8 mouse cellular contexts compared by ENCODE assay signal in the genomic region with DNA sequence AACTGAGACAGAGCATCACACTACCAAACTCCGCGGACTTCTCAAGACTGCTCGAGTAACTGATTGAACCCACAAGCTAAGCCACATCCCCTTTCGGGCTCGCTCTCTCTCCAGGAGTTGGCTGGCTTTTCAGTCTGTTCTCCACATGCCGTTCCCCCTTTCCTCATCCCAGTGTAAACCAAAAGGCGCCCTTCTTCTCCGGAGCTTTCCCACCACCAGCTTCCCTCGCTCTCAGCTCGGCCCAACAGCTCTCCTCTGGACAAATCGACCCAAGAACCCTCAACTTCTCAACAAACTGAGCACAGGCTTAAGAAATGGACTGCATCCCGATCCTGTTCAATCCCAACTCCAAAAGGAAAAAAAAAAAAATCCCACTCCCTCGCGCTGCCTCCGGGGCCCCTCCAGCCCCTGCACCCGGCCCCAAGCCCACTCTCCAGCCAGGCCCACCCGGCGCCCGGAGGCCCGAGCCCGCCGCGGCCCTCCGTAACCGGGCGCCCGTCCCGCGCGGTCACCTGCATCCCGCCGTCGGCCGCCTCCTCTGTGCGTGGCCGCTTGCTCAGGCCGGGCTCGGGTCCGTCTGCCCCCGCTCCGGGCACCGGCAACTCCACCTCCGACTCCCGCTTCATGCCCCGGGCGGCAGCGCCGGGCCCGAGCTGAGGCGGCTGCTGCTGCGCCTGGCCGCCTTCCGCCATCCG. TPM values are rescaled to one million over a fixed set of nuclear protein-coding genes. Genes with fewer than 3 reads are reported as not detected.
DNase-seq lines count a peak whose midpoint lies in the region; ATAC-seq and TF ChIP-seq lines count a peak whose summit lies in the region.

No protein-coding gene starts in this region.

- H3K4me3 ChIP-seq in intestine, postnatal 0 days (ENCODE audit: low read depth, low read length): peak overlapping the region; percentile 82
- peak overlapping the region; percentile 78 for H3K4me3 ChIP-seq in liver, embryonic 11.5 days (ENCODE audit: low read depth, low read length)
- peak overlapping the region; percentile 91 for H3K4me3 ChIP-seq in neural tube, embryonic 12.5 days

- no peaks in the 10 kb centered on the region for H3K27me3 ChIP-seq in intestine, postnatal 0 days (replicated peaks; ENCODE audit: control insufficient read depth, insufficient read depth, low read length)
- peaks cover 10% of the 10 kb centered on the region for H3K27me3 ChIP-seq in liver, embryonic 11.5 days (replicated peaks; ENCODE audit: control insufficient read depth, insufficient read depth, low read length)
- H3K27me3 ChIP-seq in neural tube, embryonic 12.5 days (replicated peaks): no peaks in the 10 kb centered on the region

- peak overlapping the region; percentile 98 for H3K27ac ChIP-seq in intestine, postnatal 0 days (ENCODE audit: low read depth, low read length)
- H3K27ac ChIP-seq in liver, embryonic 11.5 days (ENCODE audit: low read depth, low read length): peak overlapping the region; percentile 90
- H3K27ac ChIP-seq in neural tube, embryonic 12.5 days: peak overlapping the region; percentile 99

- peak; percentile 17 for ATAC-seq in intestine, postnatal 0 days
- ATAC-seq in liver, embryonic 11.5 days (replicated peaks; ENCODE audit: low FRiP score): peak; percentile 11; the same call in 1 of the 2 replicates
- peak; percentile 61 for ATAC-seq in neural tube, embryonic 12.5 days (ENCODE audit: low FRiP score, low read depth)
- ATAC-seq in erythroid progenitor cell, adult 5-6 weeks (replicated peaks; ENCODE audit: low FRiP score, poor library complexity, severe bottlenecking): no peak

- peak; percentile 20 to 21 for DNase-seq in urinary bladder, adult 18-20 months (ENCODE audit: low spot score in 2 of 2)
- no peak for DNase-seq in urinary bladder, postnatal 10 days (ENCODE audit: low spot score)
- peak; percentile 67 for DNase-seq in embryo, embryonic 11 days
- peak; percentile 96 for DNase-seq in heart, adult 11 months
- peak; percentile 58 for DNase-seq in liver, embryonic 11.5 days (ENCODE audit: low spot score)

- H3K4me2 ChIP-seq in intestine, postnatal 0 days (replicated peaks; ENCODE audit: low read depth): peak overlapping the region; percentile 85
- H3K4me2 ChIP-seq in liver, embryonic 11.5 days: peak overlapping the region; percentile 94
- H3K4me2 ChIP-seq in neural tube, embryonic 12.5 days (replicated peaks): peak overlapping the region; percentile 69

- H3K36me3 ChIP-seq in intestine, postnatal 0 days (ENCODE audit: control insufficient read depth, insufficient read depth): no peaks in the 10 kb centered on the region
- H3K36me3 ChIP-seq in liver, embryonic 11.5 days (ENCODE audit: control insufficient read depth, insufficient read depth, low read length): no peaks in the 10 kb centered on the region
- no peaks in the 10 kb centered on the region for H3K36me3 ChIP-seq in neural tube, embryonic 12.5 days

- H3K9me3 ChIP-seq in intestine, postnatal 0 days (ENCODE audit: control insufficient read depth): no peaks in the 10 kb centered on the region
- H3K9me3 ChIP-seq in liver, embryonic 11.5 days (ENCODE audit: control insufficient read depth, low read length): no peaks in the 10 kb centered on the region
- no peaks in the 10 kb centered on the region for H3K9me3 ChIP-seq in neural tube, embryonic 12.5 days

- peak overlapping the region; percentile 93 for H3K9ac ChIP-seq in intestine, postnatal 0 days (ENCODE audit: low read depth, low read length)
- H3K9ac ChIP-seq in liver, embryonic 11.5 days (ENCODE audit: low read depth, low read length): peak overlapping the region; percentile 79
- peak overlapping the region; percentile 98 for H3K9ac ChIP-seq in neural tube, embryonic 12.5 days

- 0 out of 2 replicates have a peak, but pooled peaks cover 6% of the 10 kb centered on the region for H3K4me1 ChIP-seq in intestine, postnatal 0 days (replicated peaks; ENCODE audit: control insufficient read depth, insufficient read depth, low read length)
- peaks cover 32% of the 10 kb centered on the region for H3K4me1 ChIP-seq in liver, embryonic 11.5 days (replicated peaks; ENCODE audit: control insufficient read depth, insufficient read depth, low read length)
- peaks cover 19% of the 10 kb centered on the region for H3K4me1 ChIP-seq in neural tube, embryonic 12.5 days

- WGBS in intestine, postnatal 0 days: under 1% methylated on average over 52 of the region's 54 CpGs
- WGBS in liver, embryonic 11.5 days: under 1% methylated on average over 54 of the region's 54 CpGs
- WGBS in neural tube, embryonic 12.5 days: under 1% methylated on average over 54 of the region's 54 CpGs

- 0 out of 2 replicates have a peak, but pooled peaks have one; percentile 1 for TF ChIP-seq CTCF in intestine, postnatal 0 days (IDR thresholded peaks at IDR 0.05; ENCODE audit: low read depth)

RNA-seq across cellular contexts. Expression of gene Rbfox2, which starts 0.8 kb away (rescaled TPM):
- 16.8 and 20.3 TPM in 2 replicates for polyA plus RNA-seq in intestine, postnatal 0 days (2015; fragmentation: Nextera tagmentation; extraction: Ambion mirVana)
- polyA plus RNA-seq in liver, embryonic 11.5 days (2014; fragmentation: Nextera tagmentation; extraction: Ambion mirVana): 24.3 and 26.6 TPM in 2 replicates
- 148 and 159 TPM in 2 replicates for polyA plus RNA-seq in neural tube, embryonic 12.5 days (2016; fragmentation: Nextera tagmentation; extraction: Ambion mirVana)
- total RNA-seq in erythroid progenitor cell, adult 5-6 weeks (2015; ENCODE audit: low replicate concordance): not detected in 2 replicates
- total RNA-seq in erythroid progenitor cell, adult 5-6 weeks (2017; ENCODE audit: low replicate concordance): not detected in 2 replicates
